Mouse (Mus musculus) lung, adult 2 months (tissue): ENCODE data around the gene Hs6st3. TPM values are rescaled to one million over a fixed set of nuclear protein-coding genes. Genes with fewer than 3 reads are reported as not detected.

Source experiments
- DNase-seq: peaks from one replicate; pipeline ENCODE4 v3.0.0; 2022
- H3K4me1 ChIP-seq: fragments of 200-500 bp; 2 replicates; pipeline ENCODE4 v1.6.1; 2011; ENCODE audit warnings: low read length; ENCODE audit not compliant: control insufficient read depth, insufficient read depth
- H3K4me3 ChIP-seq: fragments of 200-500 bp; replicated peaks from 2 replicates; pipeline ENCODE3; 2011; ENCODE audit warnings: low read depth, mild to moderate bottlenecking, control low read depth, low read length; ENCODE audit errors: extremely low read depth
- CTCF ChIP-seq: fragments of 200-500 bp; IDR thresholded peaks from 2 replicates; pipeline ENCODE4 v1.5.1; 2011; ENCODE audit warnings: mild to moderate bottlenecking, low read length, control low read depth; ENCODE audit not compliant: insufficient read depth
- POLR2A ChIP-seq: fragments of 200-500 bp; IDR thresholded peaks from 2 replicates; pipeline ENCODE4 v1.6.1; 2011; ENCODE audit warnings: low read depth, mild to moderate bottlenecking, control low read depth, low read length, borderline replicate concordance; ENCODE audit errors: extremely low read depth
- whole genome bisulfite sequencing: fragments of 180-500 bp; shearing (Covaris S2); methylation state at CpG from one replicate; pipeline ENCODE4 v1.1.7; 2018; 5-methylcytosine and 5-hydroxymethylcytosine counted together
- polyA plus RNA-seq: library from polyadenylated mRNA; depleted of rRNA; stranded (reverse); fragments of >200 nt; gene quantifications from 2 replicates; pipeline ENCODE4 v1.2.3, GENCODE M21; 2012

Gene Hs6st3
- polyA plus RNA-seq, 1 experiment = 1.2 TPM

GRCm38 (mm10) chr14:119283951-119284350 is 145.8 kb downstream of the Hs6st3 start:
- Histone ChIP-seq H3K4me3 (no peak overlapping the region), H3K4me1 (no peaks in the 10 kb centered on the region)
- WGBS = 86% methylated on average over 3 of the region's 3 CpGs
- no peak for DNase-seq
- TF ChIP-seq POLR2A = no peak
- TF ChIP-seq CTCF = no peak

GRCm38 (mm10) chr14:119289668-119290067 is 151.5 kb downstream of the Hs6st3 start:
- H3K4me1 ChIP-seq = no peaks in the 10 kb centered on the region
- no peak for TF ChIP-seq CTCF
- TF ChIP-seq POLR2A = no peak
- DNase-seq = no peak
- 18% methylated on average over 1 of the region's 1 CpGs for WGBS
- no peak overlapping the region for H3K4me3 ChIP-seq

- DNase-seq = no peak
- no peak for TF ChIP-seq POLR2A
- no peak for TF ChIP-seq CTCF
- Histone ChIP-seq H3K4me1 (no peaks in the 10 kb centered on the region), H3K4me3 (no peak overlapping the region)
- 72% methylated on average over 6 of the region's 6 CpGs for whole genome bisulfite sequencing
Measured at GRCm38 (mm10) chr14:119294071-119294470, 155.9 kb downstream of the Hs6st3 start.

- Histone ChIP-seq H3K4me3 (no peak overlapping the region), H3K4me1 (no peaks in the 10 kb centered on the region)
- no peak for DNase-seq
- WGBS = 59% methylated on average over 3 of the region's 3 CpGs
- no peak for TF ChIP-seq CTCF
- TF ChIP-seq POLR2A = no peak
Measured at GRCm38 (mm10) chr14:119306461-119306860, 168.3 kb downstream of the Hs6st3 start.

- TF ChIP-seq POLR2A (no peak), CTCF (no peak)
- WGBS = 88% methylated on average over 2 of the region's 2 CpGs
- Histone ChIP-seq H3K4me1 (no peaks in the 10 kb centered on the region), H3K4me3 (no peak overlapping the region)
- no peak for DNase-seq
Measured at GRCm38 (mm10) chr14:119318379-119318778, 180.2 kb downstream of the Hs6st3 start.

- DNase-seq = no peak
- no peaks in the 10 kb centered on the region for H3K4me1 ChIP-seq
- TF ChIP-seq CTCF (no peak), POLR2A (no peak)
- no peak overlapping the region for H3K4me3 ChIP-seq
- 87% methylated on average over 11 of the region's 11 CpGs for WGBS
Measured at GRCm38 (mm10) chr14:119347236-119347635, 209.1 kb downstream of the Hs6st3 start.

GRCm38 (mm10) chr14:119361414-119361813 is 223.3 kb downstream of the Hs6st3 start:
- TF ChIP-seq CTCF (no peak), POLR2A (no peak)
- no peak for DNase-seq
- Histone ChIP-seq H3K4me3 (no peak overlapping the region), H3K4me1 (no peaks in the 10 kb centered on the region; the same call in 1 of the 2 replicates)
- 79% methylated on average over 4 of the region's 4 CpGs for WGBS

- no peaks in the 10 kb centered on the region; the same call in 1 of the 2 replicates for H3K4me1 ChIP-seq
- 65% methylated on average over 3 of the region's 3 CpGs for WGBS
- no peak for DNase-seq
- TF ChIP-seq POLR2A (no peak), CTCF (no peak)
- H3K4me3 ChIP-seq = no peak overlapping the region
Measured at GRCm38 (mm10) chr14:119367866-119368425, 229.8 kb downstream of the Hs6st3 start.

GRCm38 (mm10) chr14:119369274-119369673 is 231.1 kb downstream of the Hs6st3 start:
- no peak for TF ChIP-seq POLR2A
- no peak for TF ChIP-seq CTCF
- no peak overlapping the region for H3K4me3 ChIP-seq
- DNase-seq = no peak
- H3K4me1 ChIP-seq = no peaks in the 10 kb centered on the region; the same call in 1 of the 2 replicates
- 66% methylated on average over 8 of the region's 8 CpGs for WGBS

GRCm38 (mm10) chr14:119370013-119370412 is 231.9 kb downstream of the Hs6st3 start:
- WGBS = 77% methylated on average over 7 of the region's 7 CpGs
- no peaks in the 10 kb centered on the region; the same call in 1 of the 2 replicates for H3K4me1 ChIP-seq
- TF ChIP-seq POLR2A (no peak), CTCF (no peak)
- no peak overlapping the region for H3K4me3 ChIP-seq
- DNase-seq = no peak

- no peaks in the 10 kb centered on the region for H3K4me1 ChIP-seq
- no peak for DNase-seq
- no peak overlapping the region for H3K4me3 ChIP-seq
- TF ChIP-seq CTCF = no peak
- no peak for TF ChIP-seq POLR2A
- WGBS = 60% methylated on average over 2 of the region's 2 CpGs
Measured at GRCm38 (mm10) chr14:119379303-119379702, 241.2 kb downstream of the Hs6st3 start.
